Mouse (Mus musculus): Measurements from ENCODE around the gene Tpsg1.

Tpsg1 gene

DNA sequence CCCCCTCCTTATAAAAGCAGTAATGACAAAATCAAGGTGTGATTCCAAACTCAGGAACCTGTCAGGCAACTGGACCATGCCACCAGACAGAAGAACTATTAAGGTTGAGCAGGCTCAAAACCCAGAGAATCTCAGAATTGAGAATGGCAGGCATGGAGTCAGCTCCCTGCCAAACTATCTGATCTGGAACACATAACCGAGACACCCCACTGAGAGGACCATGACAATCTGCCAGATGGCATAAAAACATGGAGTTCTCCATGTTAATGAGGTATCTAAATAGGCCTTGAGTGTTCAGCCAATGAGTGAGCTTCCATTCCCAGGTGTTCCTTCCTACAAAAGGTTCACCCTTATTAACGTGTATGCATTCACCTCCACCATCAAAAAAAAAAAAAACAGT is 7.8 kb upstream of the Tpsg1 start:
- Histone ChIP-seq H3K4me3 (replicated peaks; ENCODE audit: low read length) (no peak overlapping the region), H3K27me3 (ENCODE audit: insufficient read depth, low read length) (0 out of 2 replicates have a peak, but pooled peaks cover 3% of the 10 kb centered on the region), H3K36me3 (ENCODE audit: insufficient read depth, low read length) (no peaks in the 10 kb centered on the region), H3K9me3 (ENCODE audit: low read length) (no peaks in the 10 kb centered on the region), H3K4me1 (replicated peaks; ENCODE audit: low read depth, low read length) (peaks cover 3% of the 10 kb centered on the region; the same call in 1 of the 2 replicates)
- TF ChIP-seq NANOG (IDR thresholded peaks at IDR 0.05; ENCODE audit: borderline replicate concordance, low read length) (no peak), CTCF (conservative IDR thresholded peaks at IDR 0.05; ENCODE audit: low read length) (no peak), POU5F1 (IDR thresholded peaks at IDR 0.05; ENCODE audit: borderline replicate concordance, low read length) (no peak)

DNA sequence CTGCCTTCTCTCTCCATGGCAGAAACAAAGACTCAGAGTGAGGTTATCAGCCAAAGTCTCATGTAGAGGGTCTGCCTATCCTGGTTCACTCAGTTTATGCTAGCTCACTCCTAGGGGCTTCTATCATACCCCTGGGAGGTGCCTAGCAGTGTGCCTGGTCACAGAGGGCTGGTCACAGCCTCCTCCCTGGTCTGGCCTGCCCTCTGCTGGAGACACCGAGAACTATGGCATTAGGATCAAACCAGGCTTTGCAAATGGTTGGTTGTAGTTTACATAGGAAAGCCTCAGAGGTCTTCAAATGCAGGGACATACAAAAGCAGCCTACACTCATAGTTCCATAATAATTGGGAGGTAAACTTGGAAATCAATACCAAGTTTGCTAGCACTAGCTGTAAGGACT is 5.3 kb upstream of the Tpsg1 start:
- no peak overlapping the region for H3K4me3 ChIP-seq (replicated peaks; ENCODE audit: low read length)
- 0 out of 2 replicates have a peak, but pooled peaks cover 3% of the 10 kb centered on the region for H3K27me3 ChIP-seq (ENCODE audit: insufficient read depth, low read length)
- no peaks in the 10 kb centered on the region for H3K36me3 ChIP-seq (ENCODE audit: insufficient read depth, low read length)
- H3K9me3 ChIP-seq (ENCODE audit: low read length), result no peaks in the 10 kb centered on the region
- H3K4me1 ChIP-seq (replicated peaks; ENCODE audit: low read depth, low read length), result peaks cover 3% of the 10 kb centered on the region; the same call in 1 of the 2 replicates
- TF ChIP-seq CTCF (conservative IDR thresholded peaks at IDR 0.05; ENCODE audit: low read length), result peak; percentile 69
- TF ChIP-seq NANOG (IDR thresholded peaks at IDR 0.05; ENCODE audit: borderline replicate concordance, low read length), result no peak

DNA sequence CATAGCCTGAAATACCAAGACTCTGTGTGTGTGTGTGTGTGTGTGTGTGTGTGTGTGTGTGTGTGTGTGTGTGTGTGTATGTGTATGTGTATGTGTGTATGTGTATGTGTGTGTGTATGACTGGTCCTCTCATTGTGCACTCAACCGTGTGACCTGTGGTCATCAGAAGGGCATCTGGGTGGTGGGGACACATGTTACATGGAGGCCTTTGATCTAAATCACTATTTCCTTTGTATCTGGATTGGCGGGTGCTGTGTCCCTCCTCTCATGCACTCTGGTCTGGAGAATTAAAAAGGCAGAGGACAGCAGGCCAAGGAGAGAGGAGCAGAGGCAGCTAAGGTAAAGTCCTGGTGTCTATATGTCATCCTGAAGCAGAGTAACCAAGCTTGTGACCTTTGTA is 3.1 kb upstream of the Tpsg1 start, which contains the start of gene Tpsb2:
Gene Tpsb2, plus strand, starts transcription at position 301 of the 400 bp plus-strand sequence.
- no peaks in the 10 kb centered on the region for H3K9me3 ChIP-seq (ENCODE audit: low read length)
- H3K27me3 ChIP-seq (ENCODE audit: insufficient read depth, low read length), result 0 out of 2 replicates have a peak, but pooled peaks cover 3% of the 10 kb centered on the region
- H3K4me3 ChIP-seq (replicated peaks; ENCODE audit: low read length), result no peak within 1 kb of the TSS
- TF ChIP-seq CTCF (conservative IDR thresholded peaks at IDR 0.05; ENCODE audit: low read length) (no peak), NANOG (IDR thresholded peaks at IDR 0.05; ENCODE audit: borderline replicate concordance, low read length) (no peak), POU5F1 (IDR thresholded peaks at IDR 0.05; ENCODE audit: borderline replicate concordance, low read length) (no peak)
- no peaks in the 10 kb centered on the region for H3K36me3 ChIP-seq (ENCODE audit: insufficient read depth, low read length)
- H3K4me1 ChIP-seq (replicated peaks; ENCODE audit: low read depth, low read length), result peaks cover 10% of the 10 kb centered on the region; the same call in 1 of the 2 replicates

DNA sequence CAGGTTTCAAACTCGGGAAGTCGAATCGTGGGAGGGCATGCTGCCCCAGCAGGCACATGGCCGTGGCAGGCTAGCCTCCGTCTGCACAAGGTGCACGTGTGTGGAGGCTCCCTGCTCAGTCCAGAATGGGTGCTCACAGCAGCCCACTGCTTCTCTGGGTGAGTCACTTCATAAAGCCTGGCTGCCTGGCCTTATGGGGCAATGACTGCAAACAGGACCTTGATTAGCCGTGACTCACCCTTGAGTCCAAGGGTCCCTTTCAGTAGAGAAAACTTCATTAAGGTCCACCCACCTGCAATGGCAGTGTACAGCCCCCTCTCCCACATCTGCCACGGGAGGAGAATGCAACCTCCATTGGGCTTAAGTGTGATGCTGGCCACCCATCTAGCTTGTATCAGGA is 3.4 kb downstream of the Tpsg1 start:
- TF ChIP-seq CTCF (conservative IDR thresholded peaks at IDR 0.05; ENCODE audit: low read length) (no peak), NANOG (IDR thresholded peaks at IDR 0.05; ENCODE audit: borderline replicate concordance, low read length) (no peak), POU5F1 (IDR thresholded peaks at IDR 0.05; ENCODE audit: borderline replicate concordance, low read length) (no peak)
- Histone ChIP-seq H3K9me3 (ENCODE audit: low read length) (no peaks in the 10 kb centered on the region), H3K4me3 (replicated peaks; ENCODE audit: low read length) (no peak overlapping the region), H3K4me1 (replicated peaks; ENCODE audit: low read depth, low read length) (peaks cover 24% of the 10 kb centered on the region; the same call in 1 of the 2 replicates), H3K36me3 (ENCODE audit: insufficient read depth, low read length) (no peaks in the 10 kb centered on the region), H3K27me3 (ENCODE audit: insufficient read depth, low read length) (peaks cover 11% of the 10 kb centered on the region; the same call in 1 of the 2 replicates)

DNA sequence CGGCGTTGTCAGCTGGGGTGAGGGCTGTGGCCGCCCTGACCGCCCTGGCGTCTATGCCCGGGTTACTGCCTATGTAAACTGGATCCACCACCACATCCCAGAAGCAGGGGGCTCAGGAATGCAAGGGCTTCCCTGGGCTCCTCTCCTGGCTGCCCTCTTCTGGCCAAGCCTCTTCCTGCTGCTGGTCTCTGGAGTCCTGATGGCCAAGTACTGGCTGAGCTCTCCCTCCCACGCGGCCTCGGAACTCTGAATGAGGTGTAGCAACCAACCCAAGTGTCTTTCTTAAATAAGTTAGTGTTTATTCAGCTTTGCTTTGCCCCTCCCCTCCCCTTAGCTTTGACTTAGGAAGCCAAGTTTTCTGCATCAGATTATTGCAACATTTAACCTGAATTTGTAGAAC is 4.9 kb downstream of the Tpsg1 start:
- no peaks in the 10 kb centered on the region for H3K36me3 ChIP-seq (ENCODE audit: insufficient read depth, low read length)
- TF ChIP-seq NANOG (IDR thresholded peaks at IDR 0.05; ENCODE audit: borderline replicate concordance, low read length) (no peak), CTCF (conservative IDR thresholded peaks at IDR 0.05; ENCODE audit: low read length) (peak; percentile 9; the same call in 1 of the 2 replicates), POU5F1 (IDR thresholded peaks at IDR 0.05; ENCODE audit: borderline replicate concordance, low read length) (no peak)
- peaks cover 29% of the 10 kb centered on the region for H3K4me1 ChIP-seq (replicated peaks; ENCODE audit: low read depth, low read length)
- H3K9me3 ChIP-seq (ENCODE audit: low read length), result no peaks in the 10 kb centered on the region
- H3K27me3 ChIP-seq (ENCODE audit: insufficient read depth, low read length), result peaks cover 11% of the 10 kb centered on the region; the same call in 1 of the 2 replicates
- H3K4me3 ChIP-seq (replicated peaks; ENCODE audit: low read length), result peak overlapping the region; percentile 52

DNA sequence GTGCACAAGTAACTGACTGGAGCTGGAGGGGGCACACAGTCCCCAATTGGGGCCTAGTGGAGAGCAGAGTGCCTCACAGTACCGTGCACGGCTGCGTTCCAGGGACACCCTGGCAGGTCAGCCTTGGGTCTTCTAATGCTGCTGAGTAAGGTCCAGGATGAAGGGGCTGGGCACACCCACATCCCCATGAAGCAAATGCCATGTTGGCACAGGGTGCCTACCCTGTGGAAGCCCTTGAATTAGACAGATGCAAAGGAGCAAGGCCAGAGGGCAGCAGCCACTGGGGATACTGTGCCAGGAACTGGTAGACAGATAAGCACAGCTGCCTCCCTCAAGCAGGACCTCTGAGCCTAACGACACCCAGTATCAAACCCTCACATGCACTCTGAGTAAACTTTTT is 25.5 kb downstream of the Tpsg1 start:
- TF ChIP-seq NANOG (IDR thresholded peaks at IDR 0.05; ENCODE audit: borderline replicate concordance, low read length), result no peak
- no peak for TF ChIP-seq POU5F1 (IDR thresholded peaks at IDR 0.05; ENCODE audit: borderline replicate concordance, low read length)
- no peak for TF ChIP-seq CTCF (conservative IDR thresholded peaks at IDR 0.05; ENCODE audit: low read length)
- peaks cover 17% of the 10 kb centered on the region for H3K4me1 ChIP-seq (replicated peaks; ENCODE audit: low read depth, low read length)
- H3K27me3 ChIP-seq (ENCODE audit: insufficient read depth, low read length), result peaks cover 11% of the 10 kb centered on the region
- no peaks in the 10 kb centered on the region for H3K36me3 ChIP-seq (ENCODE audit: insufficient read depth, low read length)
- H3K4me3 ChIP-seq (replicated peaks; ENCODE audit: low read length), result no peak overlapping the region
- no peaks in the 10 kb centered on the region for H3K9me3 ChIP-seq (ENCODE audit: low read length)

DNA sequence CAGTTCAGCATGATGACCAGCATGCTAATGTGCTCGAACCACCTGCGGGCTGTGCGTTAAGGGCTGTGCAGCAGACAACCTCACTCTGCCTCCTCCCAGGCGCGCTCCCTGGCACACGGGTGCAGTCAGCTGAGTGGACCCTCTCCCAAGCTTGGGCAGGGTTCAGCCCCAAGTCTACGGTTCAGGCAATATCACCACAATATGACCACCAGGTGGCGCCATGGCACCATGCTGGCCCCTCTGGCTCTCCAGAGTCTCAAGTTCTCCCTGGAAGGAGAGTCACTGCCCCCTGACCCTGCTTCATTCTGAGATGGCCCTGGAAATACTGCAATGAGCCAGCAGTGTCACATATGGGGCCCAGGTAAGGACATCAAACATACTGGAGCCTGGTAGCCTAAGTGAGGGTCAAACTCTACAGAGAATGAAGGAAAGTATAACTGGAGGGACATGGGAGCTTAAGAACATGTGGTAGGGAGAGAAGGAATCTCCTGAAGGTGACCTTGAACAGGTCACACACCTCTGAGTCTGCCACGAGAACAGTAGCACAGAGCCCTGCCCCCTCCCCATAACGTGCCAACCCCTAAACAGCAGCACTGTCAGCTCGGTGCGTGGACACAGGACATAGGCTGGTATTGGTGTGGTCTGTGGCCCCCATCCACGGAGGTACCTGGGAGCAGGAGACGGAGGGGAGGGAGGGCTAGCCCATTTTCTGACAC is 28.9 kb downstream of the Tpsg1 start:
- TF ChIP-seq CTCF (conservative IDR thresholded peaks at IDR 0.05; ENCODE audit: low read length) (peak; percentile 77), POU5F1 (IDR thresholded peaks at IDR 0.05; ENCODE audit: borderline replicate concordance, low read length) (no peak), NANOG (IDR thresholded peaks at IDR 0.05; ENCODE audit: borderline replicate concordance, low read length) (no peak)
- H3K4me3 ChIP-seq (replicated peaks; ENCODE audit: low read length), result no peak overlapping the region; the same call in 1 of the 2 replicates
- H3K4me1 ChIP-seq (replicated peaks; ENCODE audit: low read depth, low read length), result peaks cover 4% of the 10 kb centered on the region
- peaks cover 14% of the 10 kb centered on the region for H3K27me3 ChIP-seq (ENCODE audit: insufficient read depth, low read length)
- no peaks in the 10 kb centered on the region for H3K9me3 ChIP-seq (ENCODE audit: low read length)
- H3K36me3 ChIP-seq (ENCODE audit: insufficient read depth, low read length), result no peaks in the 10 kb centered on the region

DNA sequence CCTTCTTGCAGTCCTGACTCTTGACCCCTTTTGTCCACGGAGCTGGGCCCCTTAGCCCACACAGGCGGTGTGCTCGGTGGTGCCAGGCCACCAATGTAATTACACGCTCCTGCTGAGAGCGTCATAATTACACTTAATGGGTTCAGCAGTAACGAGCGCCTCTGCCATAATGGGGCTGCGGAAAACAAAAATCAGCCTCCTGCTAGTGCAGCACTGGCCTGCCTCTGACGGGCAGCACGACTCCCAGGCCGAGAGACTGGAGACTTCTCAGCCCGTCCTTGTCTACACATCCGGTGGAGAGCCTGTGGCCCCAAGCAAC is 29.4 kb downstream of the Tpsg1 start:
- Histone ChIP-seq H3K4me3 (replicated peaks; ENCODE audit: low read length) (no peak overlapping the region; the same call in 1 of the 2 replicates), H3K27me3 (ENCODE audit: insufficient read depth, low read length) (peaks cover 17% of the 10 kb centered on the region), H3K9me3 (ENCODE audit: low read length) (no peaks in the 10 kb centered on the region), H3K4me1 (replicated peaks; ENCODE audit: low read depth, low read length) (peaks cover 4% of the 10 kb centered on the region), H3K36me3 (ENCODE audit: insufficient read depth, low read length) (no peaks in the 10 kb centered on the region)
- no peak for TF ChIP-seq NANOG (IDR thresholded peaks at IDR 0.05; ENCODE audit: borderline replicate concordance, low read length)
- TF ChIP-seq CTCF (conservative IDR thresholded peaks at IDR 0.05; ENCODE audit: low read length), result no peak
- TF ChIP-seq POU5F1 (IDR thresholded peaks at IDR 0.05; ENCODE audit: borderline replicate concordance, low read length), result no peak
